ENCODE assay signal across 8 mouse cellular contexts in genomic region chr8:104533971-104534778, GRCm38 (mm10). TPM values are rescaled to one million over a fixed set of nuclear protein-coding genes. Genes with fewer than 3 reads are reported as not detected.
DNase-seq lines count a peak whose midpoint lies in the region; ATAC-seq and TF ChIP-seq lines count a peak whose summit lies in the region.

Gene Nae1, minus strand, starts transcription at chr8:104534637.
Gene Car7, plus strand, starts transcription at chr8:104534689.

- peak; percentile 91 for TF ChIP-seq POLR2A in CH12.LX (IDR thresholded peaks at IDR 0.05; ENCODE audit: low read depth, low read length)

- H3K4me2 ChIP-seq in CH12.LX (ENCODE audit: insufficient read depth, low read depth, poor library complexity, severe bottlenecking), result peak within 1 kb of the TSS; percentile 95
- peak within 1 kb of the TSS; percentile 49 for H3K4me2 ChIP-seq in forebrain, embryonic 11.5 days (ENCODE audit: low read depth, low read length, severe bottlenecking)
- H3K4me2 ChIP-seq in heart, embryonic 16.5 days (ENCODE audit: low read depth, low read length), result peak within 1 kb of the TSS; percentile 86
- peak within 1 kb of the TSS; percentile 95 for H3K4me2 ChIP-seq in liver, embryonic 15.5 days
- peak within 1 kb of the TSS; percentile 72 for H3K4me2 ChIP-seq in neural tube, embryonic 12.5 days (replicated peaks)

- peak within 1 kb of the TSS; percentile 85 to 95 (median 88) for H3K4me3 ChIP-seq in CH12.LX (replicated peaks in 1 of 3; ENCODE audit: low read depth in 2 of 3, low read length in 2 of 3, poor library complexity in 1 of 3)
- peak within 1 kb of the TSS; percentile 98 for H3K4me3 ChIP-seq in forebrain, embryonic 11.5 days (ENCODE audit: low read depth, low read length)
- H3K4me3 ChIP-seq in heart, embryonic 16.5 days (ENCODE audit: low read length), result peak within 1 kb of the TSS; percentile 84
- H3K4me3 ChIP-seq in liver, embryonic 15.5 days (replicated peaks), result peak within 1 kb of the TSS; percentile 93
- peak within 1 kb of the TSS; percentile 86 for H3K4me3 ChIP-seq in neural tube, embryonic 12.5 days

- 0 out of 2 replicates have a peak within 1 kb of the TSS, but pooled peaks have one; percentile 14 for H3K27ac ChIP-seq in CH12.LX (ENCODE audit: insufficient read depth, low read depth)
- 0 out of 2 replicates have a peak within 1 kb of the TSS, but pooled peaks have one; percentile 41 for H3K27ac ChIP-seq in forebrain, embryonic 11.5 days (ENCODE audit: low read depth, low read length)
- H3K27ac ChIP-seq in heart, embryonic 16.5 days (ENCODE audit: low read length), result peak within 1 kb of the TSS; percentile 85
- H3K27ac ChIP-seq in liver, embryonic 15.5 days (replicated peaks), result peak within 1 kb of the TSS; percentile 81
- H3K27ac ChIP-seq in neural tube, embryonic 12.5 days, result peak within 1 kb of the TSS; percentile 38; the same call in 1 of the 2 replicates

- peaks cover 4 to 21% of the 10 kb centered on the region in 2 experiments; a peak in 3 of 4 replicates for H3K4me1 ChIP-seq in CH12.LX (ENCODE audit: control insufficient read depth in 1 of 2, insufficient read depth in 2 of 2)
- 0 out of 2 replicates have a peak, but pooled peaks cover 6% of the 10 kb centered on the region for H3K4me1 ChIP-seq in forebrain, embryonic 11.5 days (replicated peaks; ENCODE audit: control insufficient read depth, insufficient read depth, low read length)
- peaks cover 21% of the 10 kb centered on the region for H3K4me1 ChIP-seq in heart, embryonic 16.5 days (ENCODE audit: control insufficient read depth, insufficient read depth, low read length)
- H3K4me1 ChIP-seq in liver, embryonic 15.5 days (replicated peaks), result peaks cover 34% of the 10 kb centered on the region
- H3K4me1 ChIP-seq in neural tube, embryonic 12.5 days, result peaks cover 15% of the 10 kb centered on the region; the same call in 1 of the 2 replicates

- peak; percentile 40 for TF ChIP-seq RAD21 in CH12.LX (IDR thresholded peaks at IDR 0.05; ENCODE audit: low read depth, low read length)

- TF ChIP-seq EP300 in CH12.LX (IDR thresholded peaks at IDR 0.05; ENCODE audit: low read length), result no peak

- H3K36me3 ChIP-seq in CH12.LX (replicated peaks in 1 of 2; ENCODE audit: control insufficient read depth in 1 of 2, insufficient read depth in 1 of 2, low read length in 1 of 2), result peaks cover 10 to 17% of the 10 kb centered on the region in 2 experiments
- no peaks in the 10 kb centered on the region; the same call in 1 of the 2 replicates for H3K36me3 ChIP-seq in forebrain, embryonic 11.5 days (ENCODE audit: control insufficient read depth, insufficient read depth, low read length)
- H3K36me3 ChIP-seq in heart, embryonic 16.5 days (ENCODE audit: control insufficient read depth, insufficient read depth), result peaks cover 15% of the 10 kb centered on the region
- peaks cover 11% of the 10 kb centered on the region for H3K36me3 ChIP-seq in liver, embryonic 15.5 days (replicated peaks)
- H3K36me3 ChIP-seq in neural tube, embryonic 12.5 days, result peaks cover 14% of the 10 kb centered on the region

- H3K9me3 ChIP-seq in CH12.LX (replicated peaks; ENCODE audit: low read length), result no peaks in the 10 kb centered on the region
- no peaks in the 10 kb centered on the region for H3K9me3 ChIP-seq in forebrain, embryonic 11.5 days (ENCODE audit: control insufficient read depth, low read length)
- H3K9me3 ChIP-seq in heart, embryonic 16.5 days (replicated peaks; ENCODE audit: control insufficient read depth, low read length), result no peaks in the 10 kb centered on the region
- no peaks in the 10 kb centered on the region for H3K9me3 ChIP-seq in liver, embryonic 15.5 days (replicated peaks)
- H3K9me3 ChIP-seq in neural tube, embryonic 12.5 days, result no peaks in the 10 kb centered on the region

- H3K9ac ChIP-seq in CH12.LX (ENCODE audit: insufficient read depth, low read depth), result peak within 1 kb of the TSS; percentile 82
- peak within 1 kb of the TSS; percentile 93 for H3K9ac ChIP-seq in forebrain, embryonic 11.5 days (ENCODE audit: low read length)
- H3K9ac ChIP-seq in heart, embryonic 16.5 days (ENCODE audit: low read length), result peak within 1 kb of the TSS; percentile 89
- peak within 1 kb of the TSS; percentile 88 for H3K9ac ChIP-seq in liver, embryonic 15.5 days
- peak within 1 kb of the TSS; percentile 89 for H3K9ac ChIP-seq in neural tube, embryonic 12.5 days

- in situ Hi-C loops in CH12.LX (cut with MboI; ENCODE audit: low pct_ligation_motif_present, low pct_unique_long_range_greater_than_20kb, low sequenced_read_pairs), result loop anchor here (25.0 kb wide), 1 partner anchor 172 kb away; no protein-coding TSS in a partner anchor

- peak; percentile 65 to 96 for TF ChIP-seq CTCF in CH12.LX (conservative IDR thresholded peaks at IDR 0.05 in 1 of 2, IDR thresholded peaks at IDR 0.05 in 1 of 2; ENCODE audit: low read depth in 2 of 2, low read length in 2 of 2)

- WGBS in forebrain, embryonic 11.5 days, result under 1% methylated on average over 70 of the region's 70 CpGs
- under 1% methylated on average over 70 of the region's 70 CpGs for WGBS in heart, embryonic 16.5 days
- WGBS in liver, embryonic 15.5 days (ENCODE audit: insufficient replicate concordance), result under 1% methylated on average over 70 of the region's 70 CpGs
- under 1% methylated on average over 70 of the region's 70 CpGs for WGBS in neural tube, embryonic 12.5 days

- dilution Hi-C loops in CH12.LX (cut with MboI; ENCODE audit: extremely low pct_ligation_motif_present, extremely low pct_unique_long_range_greater_than_20kb, low sequenced_read_pairs), result no loop called here

- no peaks in the 10 kb centered on the region for H3K27me3 ChIP-seq in CH12.LX (replicated peaks)
- peaks cover 4% of the 10 kb centered on the region for H3K27me3 ChIP-seq in forebrain, embryonic 11.5 days (ENCODE audit: control insufficient read depth, insufficient read depth, low read length)
- H3K27me3 ChIP-seq in heart, embryonic 16.5 days (ENCODE audit: control insufficient read depth, insufficient read depth, low read length), result peaks cover 8% of the 10 kb centered on the region
- peaks cover 20% of the 10 kb centered on the region for H3K27me3 ChIP-seq in liver, embryonic 15.5 days
- peaks cover 7% of the 10 kb centered on the region for H3K27me3 ChIP-seq in neural tube, embryonic 12.5 days (replicated peaks)

- DNase-seq in CH12.LX (ENCODE audit: extremely low read depth), result peak; percentile 89
- DNase-seq in c-Kit-positive CD71-positive TER-119-negative erythroid progenitor cells, embryonic 14.5 days (ENCODE audit: low read depth), result peak; percentile 86
- DNase-seq in forebrain, embryonic 11.5 days (ENCODE audit: low spot score), result peak; percentile 96
- DNase-seq in kidney, postnatal 36 days, result peak; percentile 92 to 96
- peak; percentile 83 for DNase-seq in telencephalon, adult 2 months (ENCODE audit: low read depth, low spot score)

- no peaks in the 10 kb centered on the region; the same call in 1 of the 2 replicates for H3K79me2 ChIP-seq in CH12.LX (replicated peaks; ENCODE audit: control insufficient read depth, extremely low read depth, insufficient read depth, poor library complexity, severe bottlenecking)

- ATAC-seq in forebrain, embryonic 11.5 days (replicated peaks; ENCODE audit: low FRiP score), result peak; percentile 98
- ATAC-seq in heart, embryonic 16.5 days (replicated peaks; ENCODE audit: extremely low read depth, insufficient read depth, low FRiP score), result peak; percentile 97
- ATAC-seq in liver, embryonic 15.5 days (ENCODE audit: insufficient read depth), result peak; percentile 92
- peak; percentile 98 for ATAC-seq in neural tube, embryonic 12.5 days (ENCODE audit: low FRiP score, low read depth)

TF ChIP-seq in CH12.LX, 34 proteins besides CTCF, POLR2A, EP300 and RAD21 (continues in another document):
- TF ChIP-seq ELF1 (IDR thresholded peaks at IDR 0.05; ENCODE audit: low read depth, low read length) (0 out of 2 replicates have a peak, but pooled peaks have one; percentile 19), ZMIZ1 (IDR thresholded peaks at IDR 0.05; ENCODE audit: low read depth, low read length) (peak; percentile 68), NELFE (IDR thresholded peaks at IDR 0.05; ENCODE audit: low read depth, low read length) (peak; percentile 96), POLR2AphosphoS2 (IDR thresholded peaks at IDR 0.05; ENCODE audit: low read depth, low read length) (0 out of 2 replicates have a peak, but pooled peaks have one; percentile 70), SIN3A (IDR thresholded peaks at IDR 0.05; ENCODE audit: low read length) (peak; percentile 11), HCFC1 (IDR thresholded peaks at IDR 0.05; ENCODE audit: low read depth, low read length) (peak; percentile 66), MEF2A (IDR thresholded peaks at IDR 0.05; ENCODE audit: borderline replicate concordance, low read depth, low read length) (no peak; the same call in 1 of the 2 replicates), NRF1 (IDR thresholded peaks at IDR 0.05; ENCODE audit: low read depth, low read length) (peak; percentile 96), CHD1 (IDR thresholded peaks at IDR 0.05; ENCODE audit: low read depth, low read length) (0 out of 2 replicates have a peak, but pooled peaks have one; percentile 58), ZNF384 (IDR thresholded peaks at IDR 0.05; ENCODE audit: low read depth, low read length) (no peak), MXI1 (IDR thresholded peaks at IDR 0.05; ENCODE audit: low read depth, low read length) (peak; percentile 69), JUND (conservative IDR thresholded peaks at IDR 0.05; ENCODE audit: low read depth, low read length) (no peak), TBP (conservative IDR thresholded peaks at IDR 0.05; ENCODE audit: low read depth, low read length) (0 out of 2 replicates have a peak, but pooled peaks have one; percentile 36), TCF12 (IDR thresholded peaks at IDR 0.05; ENCODE audit: low read depth, low read length) (peak; percentile 82)

RNA-seq across cellular contexts. Expression of gene Nae1, which starts in this region (rescaled TPM):
- total RNA-seq in CH12.LX (2012; rRNA removed) (26.0 and 34.5 TPM in 2 replicates), CH12.LX (2014; rRNA removed) (95.0 and 113 TPM in 2 replicates)
- polyA plus RNA-seq in CH12.LX (2012; ENCODE audit: insufficient read length, low read depth), result 33.6 and 36.5 TPM in 2 replicates
- polyA plus RNA-seq in forebrain, embryonic 11.5 days (2014; fragmentation: Nextera tagmentation; extraction: Ambion mirVana), result 132 and 147 TPM in 2 replicates
- polyA plus RNA-seq in heart, embryonic 16.5 days (2015; fragmentation: Nextera tagmentation; extraction: Ambion mirVana), result 58.4 and 68.8 TPM in 2 replicates
- polyA plus RNA-seq in liver, embryonic 15.5 days (2015; fragmentation: Nextera tagmentation; extraction: Ambion mirVana), result 26.7 and 28.7 TPM in 2 replicates
- 112 and 124 TPM in 2 replicates for polyA plus RNA-seq in neural tube, embryonic 12.5 days (2016; fragmentation: Nextera tagmentation; extraction: Ambion mirVana)

RNA-seq across cellular contexts. Expression of gene Car7, which starts in this region (rescaled TPM):
- 0.85 and 0.88 TPM in 2 replicates for total RNA-seq in CH12.LX (2012; rRNA removed)
- 0.62 and 0.92 TPM in 2 replicates for total RNA-seq in CH12.LX (2014; rRNA removed)
- polyA plus RNA-seq in CH12.LX (2012; ENCODE audit: insufficient read length, low read depth), result 1.2 and 1.3 TPM in 2 replicates
- polyA plus RNA-seq in forebrain, embryonic 11.5 days (2014; fragmentation: Nextera tagmentation; extraction: Ambion mirVana), result 0.63 and 0.79 TPM in 2 replicates
- polyA plus RNA-seq in heart, embryonic 16.5 days (2015; fragmentation: Nextera tagmentation; extraction: Ambion mirVana), result 2.4 and 3.0 TPM in 2 replicates
- 5.0 and 6.1 TPM in 2 replicates for polyA plus RNA-seq in liver, embryonic 15.5 days (2015; fragmentation: Nextera tagmentation; extraction: Ambion mirVana)
- polyA plus RNA-seq in neural tube, embryonic 12.5 days (2016; fragmentation: Nextera tagmentation; extraction: Ambion mirVana), result 1.3 and 1.4 TPM in 2 replicates

Comparison
In these comparisons a context has a peak if more than half of its experiments do, and no peak if none do; other contexts are left out.
1. Peak in every context shown above with its lines: DNase-seq, ATAC-seq, H3K4me3 ChIP-seq and H3K27ac ChIP-seq.
2. H3K27ac ChIP-seq: peak in every context shown above with its lines; median percentile 85 in heart, embryonic 16.5 days; 81 in liver, embryonic 15.5 days; 41 in forebrain, embryonic 11.5 days; 38 in neural tube, embryonic 12.5 days; 14 in CH12.LX.